Mouse (Mus musculus): ENCODE results near the gene Kat2b.

DNA sequence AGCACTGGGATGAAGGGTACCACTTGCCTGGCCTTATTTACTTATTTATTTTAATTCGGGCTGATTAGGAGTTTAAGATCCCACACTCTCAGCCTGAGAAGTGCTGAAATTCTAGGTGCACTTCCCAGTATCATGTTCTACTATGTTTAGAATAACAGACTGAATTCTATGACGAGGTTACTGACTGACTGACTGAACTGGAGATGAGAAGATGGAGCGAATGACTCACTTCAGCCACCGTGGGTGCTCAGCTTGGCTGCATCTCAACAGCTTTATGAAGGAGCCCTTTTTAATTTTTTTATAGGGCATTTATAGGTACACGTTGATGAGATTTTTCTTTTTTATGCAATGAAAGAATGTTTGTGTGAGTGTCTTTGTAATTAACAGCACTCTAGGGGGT is 11.1 kb downstream of the Kat2b start:
- TF ChIP-seq CTCF (IDR thresholded peaks at IDR 0.05) (no peak), EP300 (IDR thresholded peaks at IDR 0.05) (no peak)

All from lung, postnatal 0 days (tissue).